Mouse (Mus musculus): ENCODE data around the gene Crygs. TPM values are rescaled to one million over a fixed set of nuclear protein-coding genes. Genes with fewer than 3 reads are reported as not detected.

Gene Crygs
- total RNA-seq (2023; ENCODE audit: inconsistent age): not detected in 4 replicates

GRCm38 (mm10) chr16:22811477-22811876 is at the start of gene Crygs:
Crygs (minus strand) TSS chr16:22811577.

GRCm38 (mm10) chr16:22857431-22858113 is 46.2 kb upstream of the Crygs start, which contains the start of the genes Tbccd1 and Dnajb11:
Tbccd1 (minus strand) TSS chr16:22857669.
Dnajb11 (plus strand) TSS chr16:22857845.

Other genes with a start within 250 kb of the Crygs start
- 0.12 to 0.84 TPM (median 0.64 TPM) in 4 replicates for gene Dgkg, start 154.4 kb downstream of the Crygs start, total RNA-seq (2023; ENCODE audit: inconsistent age)
- gene Tbccd1, start 46.1 kb upstream of the Crygs start, total RNA-seq (2023; ENCODE audit: inconsistent age): 20.9 to 33.3 TPM (median 22.2 TPM) in 4 replicates
- 72.1 to 78.3 TPM (median 75.6 TPM) in 4 replicates for gene Dnajb11, start 46.3 kb upstream of the Crygs start, total RNA-seq (2023; ENCODE audit: inconsistent age)
- gene Ahsg, start 79.7 kb upstream of the Crygs start, total RNA-seq (2023; ENCODE audit: inconsistent age): not detected in 4 replicates
- gene Fetub, start 106.8 kb upstream of the Crygs start, total RNA-seq (2023; ENCODE audit: inconsistent age): not detected in 4 replicates
- gene Hrg, start 139.5 kb upstream of the Crygs start, total RNA-seq (2023; ENCODE audit: inconsistent age): not detected in 4 replicates
- not detected in 4 replicates for gene Kng2, start 217.9 kb upstream of the Crygs start, total RNA-seq (2023; ENCODE audit: inconsistent age)
- gene Kng1, start 246.3 kb upstream of the Crygs start, total RNA-seq (2023; ENCODE audit: inconsistent age): not detected in 4 replicates